ENCODE assay signal across 9 mouse cellular contexts in the genomic region with DNA sequence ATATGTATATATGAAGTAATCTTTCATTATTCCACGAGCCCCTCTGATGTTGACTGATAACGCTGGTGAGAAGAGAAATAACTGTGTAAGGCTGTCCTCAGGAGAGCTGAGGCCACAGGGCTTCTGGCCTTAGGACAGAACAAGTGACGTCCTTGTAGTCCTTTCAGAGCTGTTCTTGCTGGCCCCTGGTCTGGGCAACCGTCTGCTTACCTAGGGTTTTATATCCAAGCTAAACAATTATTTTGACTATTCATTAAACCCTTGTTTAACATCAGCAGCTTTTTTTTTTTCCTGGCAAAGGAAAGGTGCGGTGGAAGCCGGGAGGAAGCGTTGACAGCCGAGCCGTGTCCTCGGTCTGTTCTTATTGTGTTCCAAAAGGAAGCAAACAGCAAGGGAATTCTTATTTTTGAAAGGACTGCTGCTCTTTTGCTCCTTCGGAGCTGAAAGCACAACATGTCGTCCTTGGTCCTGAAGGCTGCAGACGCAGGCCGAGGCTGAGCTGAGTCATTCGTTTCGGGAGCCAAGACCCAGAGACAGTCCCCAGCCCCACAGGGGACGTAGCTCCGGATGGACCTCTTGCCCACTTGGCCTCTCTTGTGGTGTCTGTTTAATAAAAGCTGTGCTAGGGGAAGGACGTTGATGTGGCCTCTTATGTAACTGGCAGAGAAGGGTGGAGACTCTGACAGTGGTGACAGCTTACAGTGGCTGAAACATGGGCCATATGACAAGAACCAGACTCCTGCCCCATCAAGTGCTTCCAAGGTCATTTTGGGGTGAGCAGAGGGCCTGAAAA.
DNase-seq lines count a peak whose midpoint lies in the region; ATAC-seq and TF ChIP-seq lines count a peak whose summit lies in the region.
"Had no signal": no experiment of that assay in that cellular context is flagged by ENCODE, and none has a peak within 500 bp of the region (broad histone marks: within the 10 kb centered on the region; RNA-seq: fewer than 3 reads in every experiment).

No protein-coding gene starts in this region.

- TF ChIP-seq POLR2A in testis, adult 2 months (IDR thresholded peaks at IDR 0.05; ENCODE audit: control insufficient read depth, low read depth, low read length) = no peak

- H3K27ac ChIP-seq in testis, adult 2 months (ENCODE audit: control insufficient read depth, insufficient read depth, low read depth, low read length) = 0 out of 2 replicates have a peak overlapping the region, but pooled peaks have one; percentile 6
- peak overlapping the region; percentile 41; the same call in 1 of the 2 replicates for H3K27ac ChIP-seq in kidney, embryonic 15.5 days
- H3K27ac ChIP-seq in stomach, embryonic 15.5 days = no peak overlapping the region; the same call in 1 of the 2 replicates
- no peak overlapping the region for H3K27ac ChIP-seq in limb, embryonic 10.5 days
- no peak overlapping the region for H3K27ac ChIP-seq in hindbrain, embryonic 11.5 days (ENCODE audit: low read depth, low read length)
- H3K27ac ChIP-seq: midbrain, embryonic 12.5 days had no signal

- 59% methylated on average over 19 of the region's 19 CpGs for WGBS in kidney, embryonic 15.5 days
- 37% methylated on average over 19 of the region's 19 CpGs for WGBS in stomach, embryonic 15.5 days
- WGBS in limb, embryonic 10.5 days = 69% methylated on average over 19 of the region's 19 CpGs
- 79% methylated on average over 19 of the region's 19 CpGs for WGBS in hindbrain, embryonic 11.5 days

- no peaks in the 10 kb centered on the region for H3K27me3 ChIP-seq in testis, adult 2 months (ENCODE audit: control insufficient read depth, insufficient read depth, low read length)
- H3K27me3 ChIP-seq in kidney, embryonic 15.5 days = no peaks in the 10 kb centered on the region
- no peaks in the 10 kb centered on the region for H3K27me3 ChIP-seq in stomach, embryonic 15.5 days (replicated peaks)
- no peaks in the 10 kb centered on the region for H3K27me3 ChIP-seq in limb, embryonic 10.5 days (ENCODE audit: low read depth, poor library complexity, severe bottlenecking)
- no peaks in the 10 kb centered on the region for H3K27me3 ChIP-seq in hindbrain, embryonic 11.5 days (ENCODE audit: control insufficient read depth, insufficient read depth, low read length)
- H3K27me3 ChIP-seq: midbrain, embryonic 12.5 days had no signal

- DNase-seq in testis, postnatal 10 days (ENCODE audit: low spot score) = no peak
- DNase-seq in gastrocnemius, postnatal 36 days = peak; percentile 59 to 64
- DNase-seq in limb, embryonic 10.5 days (ENCODE audit: low spot score) = no peak
- DNase-seq in hindbrain, embryonic 11.5 days (ENCODE audit: low spot score) = no peak

- H3K4me1 ChIP-seq in testis, adult 2 months (ENCODE audit: control insufficient read depth, insufficient read depth, low read length) = no peaks in the 10 kb centered on the region
- peaks cover 15% of the 10 kb centered on the region; the same call in 1 of the 2 replicates for H3K4me1 ChIP-seq in kidney, embryonic 15.5 days
- 0 out of 2 replicates have a peak, but pooled peaks cover 2% of the 10 kb centered on the region for H3K4me1 ChIP-seq in stomach, embryonic 15.5 days
- peaks cover 9% of the 10 kb centered on the region for H3K4me1 ChIP-seq in limb, embryonic 10.5 days
- no peaks in the 10 kb centered on the region for H3K4me1 ChIP-seq in hindbrain, embryonic 11.5 days (replicated peaks; ENCODE audit: control insufficient read depth, insufficient read depth, low read length)
- H3K4me1 ChIP-seq: midbrain, embryonic 12.5 days had no signal

- no peaks in the 10 kb centered on the region for H3K36me3 ChIP-seq in testis, adult 2 months (ENCODE audit: control insufficient read depth, insufficient read depth, low read length)
- H3K36me3 ChIP-seq in kidney, embryonic 15.5 days = no peaks in the 10 kb centered on the region
- no peaks in the 10 kb centered on the region for H3K36me3 ChIP-seq in stomach, embryonic 15.5 days
- no peaks in the 10 kb centered on the region for H3K36me3 ChIP-seq in limb, embryonic 10.5 days
- no peaks in the 10 kb centered on the region for H3K36me3 ChIP-seq in hindbrain, embryonic 11.5 days (ENCODE audit: control insufficient read depth, insufficient read depth, low read length)
- H3K36me3 ChIP-seq: midbrain, embryonic 12.5 days had no signal

- no peak for ATAC-seq in kidney, embryonic 15.5 days (replicated peaks; ENCODE audit: low FRiP score)
- peak; percentile 43; the same call in 1 of the 2 replicates for ATAC-seq in stomach, embryonic 15.5 days (ENCODE audit: insufficient read depth, low FRiP score, low read depth)
- no peak for ATAC-seq in megakaryocyte, adult 5-6 weeks (ENCODE audit: poor library complexity, severe bottlenecking)
- no peak for ATAC-seq in hindbrain, embryonic 11.5 days (ENCODE audit: low FRiP score)

- no peak overlapping the region for H3K4me2 ChIP-seq in kidney, embryonic 15.5 days
- H3K4me2 ChIP-seq in stomach, embryonic 15.5 days = no peak overlapping the region
- no peak overlapping the region for H3K4me2 ChIP-seq in hindbrain, embryonic 11.5 days (replicated peaks; ENCODE audit: low read depth, low read length)
- H3K4me2 ChIP-seq: midbrain, embryonic 12.5 days had no signal

- TF ChIP-seq CTCF in testis, adult 2 months (IDR thresholded peaks at IDR 0.05; ENCODE audit: control insufficient read depth, insufficient read depth, insufficient replicate concordance, low read depth, low read length) = no peak

- intact Hi-C loops in gastrocnemius, postnatal 36 days (cut with DNase I) = no loop called here

- no peaks in the 10 kb centered on the region for H3K9me3 ChIP-seq in kidney, embryonic 15.5 days (replicated peaks)
- H3K9me3 ChIP-seq in stomach, embryonic 15.5 days = no peaks in the 10 kb centered on the region
- H3K9me3 ChIP-seq in limb, embryonic 10.5 days (replicated peaks) = no peaks in the 10 kb centered on the region
- H3K9me3 ChIP-seq in hindbrain, embryonic 11.5 days (ENCODE audit: control insufficient read depth, low read length) = no peaks in the 10 kb centered on the region
- H3K9me3 ChIP-seq: midbrain, embryonic 12.5 days had no signal

- no peak overlapping the region for H3K4me3 ChIP-seq in testis, adult 2 months (ENCODE audit: control insufficient read depth, low read depth, low read length)
- H3K4me3 ChIP-seq in kidney, embryonic 15.5 days (replicated peaks) = no peak overlapping the region
- no peak overlapping the region for H3K4me3 ChIP-seq in stomach, embryonic 15.5 days (replicated peaks)
- no peak overlapping the region for H3K4me3 ChIP-seq in limb, embryonic 10.5 days
- no peak overlapping the region for H3K4me3 ChIP-seq in hindbrain, embryonic 11.5 days (ENCODE audit: low read depth, low read length)
- H3K4me3 ChIP-seq: midbrain, embryonic 12.5 days had no signal

- H3K9ac ChIP-seq in kidney, embryonic 15.5 days = no peak overlapping the region
- no peak overlapping the region for H3K9ac ChIP-seq in stomach, embryonic 15.5 days
- no peak overlapping the region for H3K9ac ChIP-seq in hindbrain, embryonic 11.5 days (ENCODE audit: low read depth, low read length)
- H3K9ac ChIP-seq: midbrain, embryonic 12.5 days had no signal

Comparison
In these comparisons a context has a peak if more than half of its experiments do, and no peak if none do; other contexts are left out.
1. H3K27ac ChIP-seq: peak in testis, adult 2 months (single experiment) and kidney, embryonic 15.5 days (single experiment); none in stomach, embryonic 15.5 days (single experiment), limb, embryonic 10.5 days (single experiment) and hindbrain, embryonic 11.5 days (single experiment).
2. DNase-seq: peak in gastrocnemius, postnatal 36 days (2 of 2); none in testis, postnatal 10 days (single experiment), limb, embryonic 10.5 days (single experiment) and hindbrain, embryonic 11.5 days (single experiment).